Mouse (Mus musculus): ENCODE results near the gene Olfr223. TPM values are rescaled to one million over a fixed set of nuclear protein-coding genes. Genes with fewer than 3 reads are reported as not detected.
"Not testable (repeated sequence)": the region's sequence is repeated elsewhere in the genome, so short reads cannot be mapped to it uniquely, and the experiment has no call there.

Olfr223 gene
- polyA plus RNA-seq, 1 experiment: not detected

GRCm38 (mm10) chr11:59599211-59599610 lies 6.1 kb upstream of the Olfr223 start:
- H3K27me3 ChIP-seq (replicated peaks; ENCODE audit: control insufficient read depth, insufficient read depth, low read length): no peaks in the 10 kb centered on the region
- TF ChIP-seq CTCF (conservative IDR thresholded peaks at IDR 0.05; ENCODE audit: insufficient read depth, insufficient read length, low read depth, low read length) (no peak), POLR2A (IDR thresholded peaks at IDR 0.05; ENCODE audit: low read depth, low read length) (no peak)
- WGBS: 39% methylated on average over 7 of the region's 7 CpGs
- H3K4me3 ChIP-seq (ENCODE audit: insufficient read depth, low read depth, low read length): no peak overlapping the region
- H3K27ac ChIP-seq (ENCODE audit: insufficient read depth, low read depth, low read length): no peak overlapping the region
- peak; percentile 43 for DNase-seq
- H3K4me1 ChIP-seq (ENCODE audit: control insufficient read depth, insufficient read depth, low read length): no peaks in the 10 kb centered on the region
- H3K36me3 ChIP-seq (ENCODE audit: control insufficient read depth, insufficient read depth, low read length): no peaks in the 10 kb centered on the region

- 84% methylated on average over 8 of the region's 8 CpGs for WGBS
- H3K4me1 ChIP-seq (ENCODE audit: control insufficient read depth, insufficient read depth, low read length): no peaks in the 10 kb centered on the region
- H3K4me3 ChIP-seq (ENCODE audit: insufficient read depth, low read depth, low read length): no peak overlapping the region
- no peaks in the 10 kb centered on the region for H3K36me3 ChIP-seq (ENCODE audit: control insufficient read depth, insufficient read depth, low read length)
- TF ChIP-seq POLR2A (IDR thresholded peaks at IDR 0.05; ENCODE audit: low read depth, low read length): no peak
- TF ChIP-seq CTCF (conservative IDR thresholded peaks at IDR 0.05; ENCODE audit: insufficient read depth, insufficient read length, low read depth, low read length): no peak
- H3K27me3 ChIP-seq (replicated peaks; ENCODE audit: control insufficient read depth, insufficient read depth, low read length): no peaks in the 10 kb centered on the region
- no peak overlapping the region for H3K27ac ChIP-seq (ENCODE audit: insufficient read depth, low read depth, low read length)
- no peak for DNase-seq
Measured at GRCm38 (mm10) chr11:59596950-59597349, 3.9 kb upstream of the Olfr223 start.

- 36% methylated on average over 4 of the region's 4 CpGs for WGBS
Measured at GRCm38 (mm10) chr11:59596091-59596490, 3.0 kb upstream of the Olfr223 start.

GRCm38 (mm10) chr11:59589496-59589895 lies 3.6 kb downstream of the Olfr223 start:
- H3K27me3 ChIP-seq (replicated peaks; ENCODE audit: control insufficient read depth, insufficient read depth, low read length): no peaks in the 10 kb centered on the region
- DNase-seq: no peak
- H3K4me1 ChIP-seq (ENCODE audit: control insufficient read depth, insufficient read depth, low read length): no peaks in the 10 kb centered on the region
- no peak overlapping the region for H3K4me3 ChIP-seq (ENCODE audit: insufficient read depth, low read depth, low read length)
- no peaks in the 10 kb centered on the region for H3K36me3 ChIP-seq (ENCODE audit: control insufficient read depth, insufficient read depth, low read length)
- 92% methylated on average over 8 of the region's 8 CpGs for WGBS
- TF ChIP-seq CTCF (conservative IDR thresholded peaks at IDR 0.05; ENCODE audit: insufficient read depth, insufficient read length, low read depth, low read length) (no peak), POLR2A (IDR thresholded peaks at IDR 0.05; ENCODE audit: low read depth, low read length) (no peak)
- no peak overlapping the region for H3K27ac ChIP-seq (ENCODE audit: insufficient read depth, low read depth, low read length)

More at GRCm38 (mm10) chr11:59596091-59596490, 3.0 kb upstream of the Olfr223 start:
- TF ChIP-seq POLR2A (IDR thresholded peaks at IDR 0.05; ENCODE audit: low read depth, low read length) (no peak), CTCF (conservative IDR thresholded peaks at IDR 0.05; ENCODE audit: insufficient read depth, insufficient read length, low read depth, low read length) (0 out of 2 replicates have a peak, but pooled peaks have one; percentile 20)
- H3K27ac ChIP-seq (ENCODE audit: insufficient read depth, low read depth, low read length): no peak overlapping the region
- no peaks in the 10 kb centered on the region for H3K27me3 ChIP-seq (replicated peaks; ENCODE audit: control insufficient read depth, insufficient read depth, low read length)
- no peak overlapping the region for H3K4me3 ChIP-seq (ENCODE audit: insufficient read depth, low read depth, low read length)
- H3K4me1 ChIP-seq (ENCODE audit: control insufficient read depth, insufficient read depth, low read length): no peaks in the 10 kb centered on the region
- DNase-seq: no peak
- no peaks in the 10 kb centered on the region for H3K36me3 ChIP-seq (ENCODE audit: control insufficient read depth, insufficient read depth, low read length)

GRCm38 (mm10) chr11:59584539-59584938 lies 8.6 kb downstream of the Olfr223 start:
- TF ChIP-seq POLR2A (IDR thresholded peaks at IDR 0.05; ENCODE audit: low read depth, low read length): no peak
- no peak for TF ChIP-seq CTCF (conservative IDR thresholded peaks at IDR 0.05; ENCODE audit: insufficient read depth, insufficient read length, low read depth, low read length)
- Histone ChIP-seq H3K4me1 (ENCODE audit: control insufficient read depth, insufficient read depth, low read length) (no peaks in the 10 kb centered on the region), H3K27me3 (replicated peaks; ENCODE audit: control insufficient read depth, insufficient read depth, low read length) (no peaks in the 10 kb centered on the region; the same call in 1 of the 2 replicates), H3K4me3 (ENCODE audit: insufficient read depth, low read depth, low read length) (no peak overlapping the region), H3K27ac (ENCODE audit: insufficient read depth, low read depth, low read length) (no peak overlapping the region), H3K36me3 (ENCODE audit: control insufficient read depth, insufficient read depth, low read length) (no peaks in the 10 kb centered on the region)
- 17% methylated on average over 6 of the region's 6 CpGs for WGBS
- peak; percentile 8 for DNase-seq

GRCm38 (mm10) chr11:59576135-59576534 lies 17.0 kb downstream of the Olfr223 start, which contains the start of gene Olfr222:
TSS of gene Olfr222 (minus strand) at chr11:59576235.
- DNase-seq; H3K4me3 ChIP-seq (ENCODE audit: insufficient read depth, low read depth, low read length): not testable (repeated sequence)

GRCm38 (mm10) chr11:59575726-59576125 lies 17.4 kb downstream of the Olfr223 start:
- DNase-seq: peak; percentile 7
- Histone ChIP-seq H3K27ac (ENCODE audit: insufficient read depth, low read depth, low read length) (no peak overlapping the region), H3K4me3 (ENCODE audit: insufficient read depth, low read depth, low read length) (no peak overlapping the region), H3K36me3 (ENCODE audit: control insufficient read depth, insufficient read depth, low read length) (no peaks in the 10 kb centered on the region), H3K4me1 (ENCODE audit: control insufficient read depth, insufficient read depth, low read length) (no peaks in the 10 kb centered on the region), H3K27me3 (replicated peaks; ENCODE audit: control insufficient read depth, insufficient read depth, low read length) (peaks cover 1% of the 10 kb centered on the region; the same call in 1 of the 2 replicates)
- no peak for TF ChIP-seq POLR2A (IDR thresholded peaks at IDR 0.05; ENCODE audit: low read depth, low read length)
- no peak for TF ChIP-seq CTCF (conservative IDR thresholded peaks at IDR 0.05; ENCODE audit: insufficient read depth, insufficient read length, low read depth, low read length)
- 26% methylated on average over 9 of the region's 9 CpGs for WGBS

More at GRCm38 (mm10) chr11:59576135-59576534, 17.0 kb downstream of the Olfr223 start, which contains the start of gene Olfr222:
- not testable (repeated sequence) for H3K36me3 ChIP-seq (ENCODE audit: control insufficient read depth, insufficient read depth, low read length); H3K27ac ChIP-seq (ENCODE audit: insufficient read depth, low read depth, low read length); H3K4me1 ChIP-seq (ENCODE audit: control insufficient read depth, insufficient read depth, low read length); H3K27me3 ChIP-seq (replicated peaks; ENCODE audit: control insufficient read depth, insufficient read depth, low read length)
